Mouse (Mus musculus): ENCODE results near the gene Cpeb4.
"Not testable (repeated sequence)": the region's sequence is repeated elsewhere in the genome, so short reads cannot be mapped to it uniquely, and the experiment has no call there.

The Cpeb4 gene

DNA sequence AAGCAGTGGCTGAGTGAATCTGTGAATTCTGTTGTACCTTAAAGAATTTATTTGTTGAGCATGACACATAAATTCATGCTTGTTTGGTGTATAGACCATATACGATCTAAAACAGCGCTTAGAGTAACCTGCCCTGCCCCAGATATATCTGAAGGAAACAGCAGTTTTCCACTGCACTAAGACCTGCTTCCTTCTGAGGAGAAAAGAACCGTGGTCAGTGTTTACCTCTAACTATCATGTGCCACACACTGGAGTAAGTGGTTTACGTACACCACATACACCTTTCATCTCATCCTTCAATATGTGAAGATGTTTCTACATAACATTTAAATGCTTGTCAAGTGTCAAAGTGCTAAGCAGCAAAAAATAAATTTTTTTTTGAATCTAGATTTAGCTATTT is 102.1 kb downstream of the Cpeb4 start:
- no peak for DNase-seq (ENCODE audit: low read depth, low spot score)

DNA sequence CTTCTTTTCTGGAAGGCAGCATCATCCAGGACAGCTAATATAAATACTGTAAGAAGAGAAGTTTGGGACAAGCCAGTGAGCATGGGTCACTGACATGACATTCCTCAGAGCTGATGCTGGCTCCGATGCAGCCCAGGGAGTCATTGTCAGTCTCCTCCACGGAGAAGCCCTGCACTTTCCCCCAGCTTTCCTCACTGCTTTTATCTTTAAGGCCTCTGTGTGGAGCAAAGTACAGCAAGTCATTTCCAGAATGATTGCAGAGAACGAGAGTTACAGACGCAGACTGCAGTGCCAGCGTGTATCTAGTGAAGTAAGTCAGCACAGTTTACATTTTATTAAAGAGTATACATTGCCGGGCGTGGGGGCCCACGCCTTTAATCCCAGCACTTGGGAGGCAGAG is 102.8 kb downstream of the Cpeb4 start:
- DNase-seq (ENCODE audit: low read depth, low spot score): no peak

DNA sequence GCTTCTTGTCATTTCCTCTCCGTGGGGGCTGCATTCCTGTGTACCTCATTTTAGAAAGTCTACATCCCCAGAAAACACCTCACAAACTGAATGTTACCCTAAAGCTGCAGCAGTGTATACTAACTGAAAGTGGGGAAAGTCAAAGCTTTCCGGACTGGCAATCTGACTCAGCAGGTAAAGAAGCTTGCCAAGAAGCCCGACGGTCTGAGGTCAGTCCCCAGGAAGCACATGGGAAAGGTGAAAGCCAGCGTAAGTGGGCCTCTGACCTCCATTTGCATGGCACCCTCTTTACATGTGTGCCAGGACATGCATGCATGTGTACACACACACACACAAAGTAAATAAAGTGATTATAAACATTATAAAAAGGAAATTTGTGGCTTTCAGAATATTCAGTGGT is 103.7 kb downstream of the Cpeb4 start:
- no peak for DNase-seq (ENCODE audit: low read depth, low spot score)

DNA sequence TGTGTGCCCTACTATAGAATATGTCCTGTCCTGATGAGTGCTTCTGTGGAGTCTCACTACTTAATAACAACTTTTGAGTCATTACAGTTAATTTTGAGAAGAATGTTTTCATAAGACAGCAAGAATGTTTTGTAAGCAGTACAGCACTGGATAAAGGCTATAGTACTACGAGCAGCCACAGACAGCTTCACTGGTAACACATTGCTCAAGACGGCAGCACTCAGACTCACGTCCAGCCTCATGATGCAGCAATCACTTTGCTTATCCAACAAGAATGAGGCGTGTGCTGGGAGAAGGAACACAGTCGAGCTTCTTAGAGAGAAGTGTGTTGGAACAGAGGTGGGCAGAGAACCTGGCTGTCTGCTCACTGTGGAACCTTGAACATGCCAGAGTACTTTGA is 104.1 kb downstream of the Cpeb4 start:
- no peak for DNase-seq (ENCODE audit: low read depth, low spot score)

DNA sequence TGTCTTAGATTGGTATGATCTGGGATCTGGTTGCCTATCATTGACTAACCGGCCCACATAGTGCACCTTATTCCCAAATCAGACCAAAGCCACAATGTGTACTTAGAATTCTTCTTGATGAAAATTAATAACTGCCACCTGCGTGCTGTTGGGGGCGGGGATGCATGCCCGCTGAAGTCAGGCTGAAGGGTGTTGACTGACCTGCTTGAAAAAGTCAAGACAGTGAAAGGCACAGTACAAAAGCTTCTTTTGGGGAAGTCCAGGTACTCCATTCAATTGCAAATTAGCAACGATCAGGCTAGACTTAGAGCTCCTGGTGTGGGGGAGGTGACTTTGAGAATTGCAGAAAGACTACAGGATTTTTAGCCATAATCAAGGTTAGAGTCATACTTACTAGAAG is 108.1 kb downstream of the Cpeb4 start:
- DNase-seq (ENCODE audit: low read depth, low spot score): not testable (repeated sequence)

DNA sequence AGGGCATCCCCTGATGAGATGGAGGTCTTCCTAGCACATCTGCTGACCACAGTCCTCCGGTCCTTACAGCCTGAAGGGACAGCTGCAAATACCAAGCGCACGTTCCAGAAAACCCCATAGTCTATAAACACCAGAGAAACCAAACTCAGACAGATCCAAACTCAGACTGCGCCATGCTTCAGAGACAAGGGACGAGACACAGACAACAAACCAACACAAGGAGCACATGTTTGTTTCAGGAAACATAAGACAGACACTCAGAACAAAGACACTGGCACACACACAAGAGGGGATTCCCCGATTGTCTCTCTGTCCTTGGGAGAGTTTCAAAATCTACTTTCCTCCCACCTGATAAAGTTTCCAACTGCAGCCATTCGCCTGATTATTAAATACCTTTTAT is 109.8 kb downstream of the Cpeb4 start:
- no peak for DNase-seq (ENCODE audit: low read depth, low spot score)

DNA sequence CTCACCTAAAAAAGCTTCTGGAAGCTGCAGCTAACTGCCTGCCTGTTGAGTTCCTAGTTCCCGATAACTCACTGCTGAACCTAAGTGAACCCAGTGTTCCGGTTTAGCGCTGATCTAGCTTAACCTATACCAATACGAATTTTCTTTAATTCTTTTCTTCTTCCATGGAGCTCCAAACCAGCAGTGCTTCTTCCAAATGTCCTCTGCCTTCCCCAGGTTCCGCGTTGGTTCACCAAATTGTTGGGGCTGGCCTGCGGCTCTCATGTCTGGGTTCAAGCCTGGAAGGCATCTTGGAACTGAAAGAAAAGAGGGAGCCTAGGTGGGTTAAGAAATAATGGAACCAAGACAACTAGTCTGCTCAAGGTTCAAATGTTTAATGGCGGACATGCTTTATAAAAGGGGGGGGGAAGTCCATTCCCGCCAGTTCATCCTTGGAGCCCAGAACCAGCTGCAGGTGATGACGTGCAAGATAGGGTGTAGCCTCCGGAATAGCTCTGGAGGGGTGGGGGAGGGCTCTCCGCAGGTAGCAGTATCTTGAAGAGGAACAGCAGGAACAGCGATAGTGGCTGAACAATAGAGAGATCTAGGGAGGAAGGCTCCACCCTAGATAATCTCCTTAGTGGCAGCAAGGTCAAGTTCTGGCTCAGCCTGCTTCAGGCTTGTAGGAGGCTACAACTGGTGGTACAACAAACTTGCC is 110.4 kb downstream of the Cpeb4 start:
- not testable (repeated sequence) for DNase-seq (ENCODE audit: low read depth, low spot score)

DNA sequence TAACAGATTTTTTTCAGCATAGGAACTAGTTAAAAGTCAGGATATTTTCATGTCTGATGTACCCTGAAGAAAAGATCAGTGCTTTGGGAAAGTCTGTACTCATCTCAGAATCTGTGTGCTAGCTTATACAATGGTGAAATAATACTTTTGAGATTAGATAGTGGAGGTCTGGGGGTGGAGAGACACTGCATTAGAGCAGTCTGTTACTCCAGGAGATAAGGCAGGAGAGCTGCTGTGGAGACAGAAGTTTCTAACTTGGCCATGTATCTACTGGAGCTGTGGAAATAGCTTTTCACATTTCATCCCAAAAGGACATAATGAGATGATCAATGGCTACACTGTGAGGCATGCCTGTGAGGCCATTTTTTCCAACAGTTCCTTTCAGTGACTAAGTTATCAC is 111.2 kb downstream of the Cpeb4 start:
- no peak for DNase-seq (ENCODE audit: low read depth, low spot score)

DNA sequence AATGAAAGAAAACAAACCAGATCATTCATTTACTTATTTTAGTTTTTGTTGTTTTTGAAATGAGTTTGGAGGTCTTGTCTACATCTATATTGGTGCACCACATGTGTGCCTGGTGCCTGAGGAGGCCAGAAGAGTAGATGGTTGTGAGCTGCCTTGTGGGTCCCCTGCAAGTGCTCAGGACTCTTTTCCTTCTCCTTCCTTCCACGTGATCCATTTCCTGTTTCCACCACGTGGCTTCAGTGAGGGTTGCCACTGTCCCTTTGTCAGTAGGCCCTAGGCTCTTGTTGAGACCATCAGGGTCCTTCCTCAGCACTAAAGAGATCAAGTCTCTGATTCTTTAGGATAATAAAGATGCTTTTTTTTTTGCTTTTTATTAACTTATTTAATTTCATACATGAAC is 112.8 kb downstream of the Cpeb4 start:
- DNase-seq (ENCODE audit: low read depth, low spot score): no peak
